Mouse (Mus musculus): ENCODE measurements around the gene Cntrl.

Gene Cntrl

DNA sequence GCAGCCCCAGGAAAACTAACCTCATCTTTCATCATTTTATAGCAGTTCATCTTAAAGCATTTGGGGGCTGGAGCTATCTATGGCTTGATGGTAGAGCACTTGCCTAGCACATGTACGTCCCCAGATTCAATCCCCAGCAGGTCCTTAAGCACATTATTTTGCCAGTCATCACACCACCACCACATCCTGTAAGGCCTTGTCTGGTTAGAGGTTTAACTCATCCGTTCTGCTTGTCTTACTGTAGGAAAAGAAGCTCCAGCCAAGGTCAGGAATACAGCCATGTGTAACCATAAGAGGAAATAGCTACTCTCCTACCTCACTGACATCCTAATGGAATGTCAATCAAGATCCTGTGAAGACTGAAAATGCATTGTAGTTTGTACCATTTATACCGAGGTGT, 68.9 kb downstream of the Cntrl start:
- peak; percentile 39 for DNase-seq

DNA sequence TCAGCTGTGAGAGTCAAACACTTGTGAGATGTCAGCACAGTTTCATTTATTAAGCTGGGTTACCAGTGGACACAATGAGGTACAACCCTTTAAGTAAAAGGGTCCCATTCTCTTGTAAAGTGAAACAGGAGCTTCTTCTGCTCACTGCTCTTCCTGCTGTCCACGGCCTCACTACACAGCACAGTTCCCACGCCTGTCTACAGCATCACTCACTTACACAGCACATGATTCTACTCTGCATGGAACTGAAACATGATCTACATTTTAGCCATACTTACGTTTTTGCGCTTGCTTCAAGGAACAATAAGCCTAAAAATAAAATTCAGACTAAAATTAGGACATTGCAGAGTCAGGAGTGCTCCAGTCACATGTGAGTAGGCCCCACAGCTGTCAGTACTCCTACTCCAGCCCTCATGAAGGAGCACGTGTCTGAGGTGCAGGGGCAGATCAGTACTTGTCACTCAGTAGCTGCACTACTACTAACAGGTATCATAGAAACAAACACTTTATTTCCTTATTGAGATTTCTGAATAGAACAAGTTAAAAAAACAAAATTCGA, 73.9 kb downstream of the Cntrl start:
- peak; percentile 93 for DNase-seq

DNA sequence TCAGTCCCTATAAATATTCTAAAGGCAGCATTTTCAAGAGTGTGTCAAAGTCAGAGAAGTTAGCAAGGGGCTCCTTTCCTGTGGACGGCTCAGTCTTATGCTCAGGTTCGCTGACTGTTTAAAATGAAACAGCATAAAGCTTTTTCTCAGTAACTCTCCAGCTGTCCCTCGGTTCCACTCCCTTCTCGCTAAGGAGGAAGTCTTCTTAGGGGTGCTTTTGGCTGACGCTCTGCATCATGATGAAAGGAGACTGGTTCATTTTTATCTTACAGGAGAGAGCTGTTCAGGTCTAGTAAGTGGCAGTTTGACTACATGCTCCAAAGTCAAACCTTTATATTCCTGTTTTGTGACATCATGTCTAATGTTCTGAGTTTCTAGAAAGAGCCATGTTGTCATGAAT, 79.6 kb downstream of the Cntrl start:
- DNase-seq = peak; percentile 58

DNA sequence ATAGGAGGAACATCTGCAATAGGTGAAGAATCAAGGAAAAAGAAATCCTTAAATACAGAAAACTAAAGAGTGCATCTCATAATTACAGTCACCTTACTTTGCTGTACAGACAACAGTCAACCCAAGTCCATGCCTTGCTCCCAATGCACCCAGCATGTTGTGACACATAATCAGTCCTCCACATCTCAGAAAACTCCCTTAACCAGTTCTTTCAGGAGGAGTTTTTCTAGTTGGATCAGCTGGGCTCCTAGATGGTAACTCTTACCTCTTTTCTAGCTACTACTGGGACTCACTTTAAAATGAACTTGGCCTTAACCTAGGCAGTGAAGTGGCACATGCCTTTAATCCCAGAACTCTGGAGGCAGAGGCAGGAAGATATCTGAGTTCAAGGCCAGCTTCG, 84.7 kb downstream of the Cntrl start:
- DNase-seq = peak; percentile 53

DNA sequence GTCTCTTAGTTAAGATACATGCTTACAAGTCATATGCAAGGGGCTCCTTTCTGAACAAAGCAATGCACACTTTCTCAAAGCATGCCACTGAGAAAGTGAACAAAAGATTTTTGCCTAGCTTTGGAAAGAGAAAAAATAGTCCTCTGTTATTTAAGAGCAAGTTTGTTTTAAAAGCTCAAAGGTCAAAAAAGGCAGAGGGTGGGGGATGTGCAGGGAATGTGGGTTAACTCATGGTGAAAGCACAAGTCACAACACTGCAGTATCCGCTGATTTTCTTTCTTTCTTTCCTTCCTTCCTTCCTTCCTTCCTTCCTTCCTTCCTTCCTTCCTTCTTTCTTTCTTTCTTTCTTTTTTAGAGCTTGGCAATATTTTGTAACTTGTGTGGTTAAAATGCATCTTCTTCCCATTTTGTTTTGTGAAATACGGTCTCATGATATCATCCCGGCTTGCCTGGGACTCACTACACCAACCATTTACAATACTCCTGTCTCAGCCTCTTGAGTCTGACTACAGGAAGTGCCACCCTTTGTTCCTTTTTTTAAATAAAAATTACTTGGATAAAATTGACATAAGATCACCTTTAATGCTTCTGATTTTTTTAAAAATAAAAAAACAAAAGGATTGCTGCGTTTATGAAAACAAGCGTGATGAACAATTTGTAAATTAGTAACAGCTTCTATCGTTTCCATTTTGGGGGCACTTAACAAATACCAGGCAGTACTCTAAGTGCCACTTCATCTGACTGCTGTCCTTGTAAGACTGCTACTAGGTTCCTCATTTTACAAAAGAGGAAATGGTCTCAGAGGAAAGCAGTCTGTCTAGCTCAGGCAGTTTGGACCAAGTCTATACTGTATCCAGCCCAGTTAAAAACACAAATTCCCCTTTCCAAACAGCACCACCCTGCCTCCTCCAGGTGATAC, 86.6 kb downstream of the Cntrl start:
- peak; percentile 86 for DNase-seq

DNA sequence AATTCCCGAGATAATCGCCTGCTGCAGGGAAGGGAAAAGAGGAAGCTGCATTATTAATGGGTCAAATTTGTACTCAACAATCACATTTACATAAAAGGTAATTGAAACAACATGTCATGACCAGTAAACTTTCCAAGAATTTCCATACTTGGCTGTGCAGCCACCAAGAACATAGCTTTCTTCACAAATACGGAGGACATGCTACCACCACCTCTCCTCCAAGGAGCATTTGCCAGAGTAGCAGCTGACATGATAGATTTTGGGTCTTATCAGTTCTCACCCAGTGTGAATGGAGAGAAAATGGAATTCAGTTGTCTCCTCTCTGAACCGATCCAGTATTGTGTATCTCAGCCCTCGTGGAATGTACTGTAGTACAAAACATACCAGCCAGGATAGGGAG, 90.2 kb downstream of the Cntrl start:
- DNase-seq = peak; percentile 88

DNA sequence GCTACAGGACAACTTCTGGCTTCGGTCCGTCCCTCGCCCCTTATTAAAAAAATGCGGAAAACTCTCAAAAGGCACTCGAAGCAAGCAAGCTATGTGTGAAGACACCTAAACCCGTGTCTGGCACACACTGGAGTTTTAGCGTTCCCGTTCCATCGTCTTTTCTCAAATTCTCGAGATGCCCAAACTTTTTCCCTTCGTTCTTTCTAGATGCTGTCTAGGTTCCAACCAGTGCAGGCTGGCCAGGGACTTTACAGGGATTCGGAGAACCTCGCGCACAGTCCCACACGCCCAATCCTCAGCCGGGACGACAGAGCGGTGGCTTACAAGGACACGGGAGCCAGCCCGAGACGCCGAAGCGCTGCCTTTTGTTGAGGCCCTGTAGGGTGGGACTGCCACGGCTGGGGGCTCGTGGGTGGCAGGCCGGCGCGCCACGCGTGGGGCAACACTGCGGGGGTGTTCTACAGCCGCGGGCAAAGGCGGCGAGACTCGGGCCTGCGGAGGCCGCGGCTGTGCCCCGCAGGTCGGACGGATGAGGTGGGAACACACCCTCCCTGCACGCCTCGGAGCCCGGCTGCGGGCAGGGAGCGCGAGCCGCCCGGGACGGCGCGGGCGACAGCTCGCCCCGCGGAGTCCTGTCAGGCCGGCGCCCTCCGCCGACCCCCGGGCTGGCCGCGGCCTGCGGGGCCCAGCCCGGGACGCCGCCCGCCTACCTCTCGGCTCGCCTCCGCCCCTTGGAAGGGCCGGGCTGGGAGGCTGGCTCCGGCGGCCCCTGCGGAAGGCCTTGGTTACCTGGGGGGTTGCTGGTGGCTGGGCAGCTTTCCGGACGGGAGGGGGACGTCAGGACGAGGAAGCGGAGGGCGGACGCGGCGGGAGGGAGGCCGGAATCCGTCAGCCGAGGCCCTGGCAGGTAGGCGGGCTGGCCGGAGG, 90.9 kb downstream of the Cntrl start:
- DNase-seq = no peak

DNA sequence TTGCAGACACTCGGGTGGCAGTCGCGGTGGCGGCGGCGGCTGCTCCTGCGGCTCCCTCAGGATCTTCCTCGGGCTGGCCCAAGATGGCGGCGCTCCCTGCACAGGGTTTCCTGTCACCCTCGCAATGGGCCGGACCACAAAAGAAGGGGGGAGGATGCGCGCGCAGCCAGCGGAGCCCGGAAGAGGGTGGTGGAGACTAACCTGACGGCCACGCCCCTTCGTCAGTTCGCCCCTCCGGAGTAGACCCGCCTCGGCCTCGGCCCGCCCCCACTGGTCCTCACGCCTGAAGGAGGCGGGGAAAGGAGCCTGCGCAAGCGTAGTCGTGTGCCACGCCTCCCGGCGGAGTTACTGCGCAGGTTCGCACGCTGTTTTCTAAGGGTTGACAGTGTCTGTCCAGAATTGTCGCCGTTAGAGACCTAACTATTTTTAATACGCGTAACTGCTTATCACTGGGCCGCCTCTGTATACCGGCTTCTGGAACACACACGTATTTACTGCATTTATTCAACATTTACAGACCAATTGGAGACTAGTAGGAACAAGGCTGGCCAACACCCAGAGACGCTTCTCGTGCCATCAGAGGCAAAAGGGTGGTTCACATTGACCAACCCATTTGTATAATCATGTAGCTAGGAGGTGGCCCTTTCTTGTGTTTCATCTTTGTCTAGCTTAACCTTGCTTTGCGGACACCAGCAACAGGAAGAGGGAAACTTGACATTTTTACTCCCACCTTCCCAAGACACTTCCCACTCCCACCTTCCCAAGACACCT, 91.8 kb downstream of the Cntrl start, which contains the start of gene Rab14:
Gene Rab14, minus strand, starts transcription at position 223 of the 771 bp plus-strand sequence.
- peak; percentile 100 for DNase-seq

DNA sequence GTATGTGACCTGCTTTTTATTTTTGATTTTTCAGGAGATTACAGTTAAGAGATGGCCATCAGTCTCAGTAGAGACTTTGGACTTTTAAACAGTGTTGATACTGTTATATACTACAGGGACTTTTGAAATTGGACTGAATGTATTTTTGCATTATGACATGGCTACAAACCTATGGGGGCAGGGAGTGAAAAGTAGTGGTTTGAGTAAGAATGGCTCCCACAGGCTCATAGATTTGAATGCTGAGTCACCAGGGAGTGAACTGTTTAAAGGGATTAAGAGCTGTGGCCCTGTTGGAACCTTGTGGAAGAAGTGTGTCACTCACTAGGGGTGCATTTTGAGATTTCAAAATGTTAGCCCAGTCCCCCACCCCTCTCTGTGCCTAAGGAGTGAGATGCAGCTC, 94.4 kb downstream of the Cntrl start:
- peak; percentile 67 for DNase-seq

DNA sequence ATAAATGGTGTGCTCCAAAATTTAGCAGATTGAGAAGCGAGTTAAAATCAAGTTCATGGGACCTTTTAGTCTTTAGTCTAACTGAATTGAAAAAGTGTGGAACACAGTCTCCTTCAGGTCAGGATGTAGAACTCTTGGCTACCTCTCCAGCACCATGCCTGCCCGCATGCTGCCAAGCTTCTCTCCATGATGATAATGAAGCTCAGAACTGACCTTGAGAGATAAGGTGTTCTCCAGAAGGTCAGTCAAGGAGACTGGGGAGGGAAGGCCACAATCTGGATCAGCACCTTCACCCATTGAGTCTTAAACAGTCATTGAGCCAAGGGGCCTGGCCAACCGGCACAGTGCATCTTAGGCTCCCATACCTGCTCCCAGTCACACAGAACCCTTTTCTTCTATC, 97.5 kb downstream of the Cntrl start:
- peak; percentile 91 for DNase-seq

DNA sequence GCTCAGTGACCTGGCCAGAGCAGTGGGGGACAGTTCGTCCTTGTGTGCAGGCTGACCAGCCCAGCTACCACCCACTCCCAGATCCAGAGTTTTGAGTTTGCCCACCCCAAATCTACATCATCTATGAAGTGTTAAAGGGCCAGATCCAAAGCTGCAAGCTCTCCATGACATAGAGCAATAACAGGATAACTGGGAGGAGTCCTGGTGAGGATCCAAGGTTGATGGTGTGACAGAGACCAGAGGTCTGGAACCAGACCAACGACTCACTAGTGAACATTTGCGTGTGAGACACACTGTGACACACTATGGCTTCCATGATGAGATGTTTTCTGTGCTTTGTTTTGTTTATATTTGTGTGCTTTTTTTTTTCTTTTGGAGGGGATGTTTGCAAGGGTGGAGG, 98.8 kb downstream of the Cntrl start:
- peak; percentile 67 for DNase-seq

DNA sequence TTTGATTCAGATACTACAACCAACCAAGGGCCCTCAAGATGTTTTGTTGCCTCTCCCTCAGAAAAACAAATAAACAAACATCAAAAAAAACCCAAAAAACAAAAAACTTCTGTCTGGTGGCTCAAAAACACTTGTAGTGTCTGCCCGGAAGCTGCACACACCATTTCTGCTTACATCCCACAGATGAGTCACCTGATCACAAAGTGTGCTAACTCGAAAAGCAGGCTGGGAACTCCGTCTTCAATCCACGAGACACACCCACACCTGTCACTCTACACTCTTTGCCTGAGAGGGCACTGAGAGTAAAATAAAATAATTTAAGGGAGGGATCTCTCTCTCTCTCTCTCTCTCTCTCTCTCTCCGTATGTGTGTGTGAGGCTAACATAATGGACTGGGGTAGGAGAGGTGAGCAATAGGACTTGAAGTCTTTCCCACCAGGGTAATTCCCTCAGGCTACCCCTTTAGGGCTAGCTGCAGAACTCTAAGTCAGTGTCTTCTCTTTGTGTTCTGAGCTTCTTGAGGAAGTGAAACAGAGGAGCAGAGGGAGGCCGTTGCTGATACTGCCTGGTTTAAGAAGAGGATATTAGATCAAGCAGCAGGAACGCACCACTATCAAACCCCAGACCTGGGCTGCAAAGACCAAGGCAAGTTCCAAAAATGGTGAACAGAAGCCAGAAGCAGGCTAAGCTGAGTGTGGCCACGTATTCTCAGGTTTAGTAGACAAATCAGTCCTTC, 99.8 kb downstream of the Cntrl start:
- DNase-seq = peak; percentile 91

DNA sequence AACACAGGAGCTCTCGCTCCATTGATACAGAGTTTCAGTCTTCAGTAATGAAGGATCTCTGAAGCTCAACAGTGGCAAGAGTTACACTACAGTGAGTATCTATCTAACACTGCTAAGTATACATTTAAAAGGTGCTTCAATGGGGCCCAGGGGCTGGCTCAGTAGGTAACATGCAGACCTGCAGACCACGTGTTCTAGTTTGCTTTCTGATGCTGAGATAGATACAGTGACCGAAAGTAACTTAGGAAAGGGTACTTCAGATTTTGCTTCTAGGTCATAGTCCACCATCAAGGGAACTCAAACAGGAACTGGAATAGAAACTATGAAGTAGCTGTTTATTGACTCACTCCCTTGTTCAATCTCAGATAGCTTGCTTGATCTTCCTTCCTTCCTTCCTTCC, 102.4 kb downstream of the Cntrl start:
- peak; percentile 43 for DNase-seq

DNA sequence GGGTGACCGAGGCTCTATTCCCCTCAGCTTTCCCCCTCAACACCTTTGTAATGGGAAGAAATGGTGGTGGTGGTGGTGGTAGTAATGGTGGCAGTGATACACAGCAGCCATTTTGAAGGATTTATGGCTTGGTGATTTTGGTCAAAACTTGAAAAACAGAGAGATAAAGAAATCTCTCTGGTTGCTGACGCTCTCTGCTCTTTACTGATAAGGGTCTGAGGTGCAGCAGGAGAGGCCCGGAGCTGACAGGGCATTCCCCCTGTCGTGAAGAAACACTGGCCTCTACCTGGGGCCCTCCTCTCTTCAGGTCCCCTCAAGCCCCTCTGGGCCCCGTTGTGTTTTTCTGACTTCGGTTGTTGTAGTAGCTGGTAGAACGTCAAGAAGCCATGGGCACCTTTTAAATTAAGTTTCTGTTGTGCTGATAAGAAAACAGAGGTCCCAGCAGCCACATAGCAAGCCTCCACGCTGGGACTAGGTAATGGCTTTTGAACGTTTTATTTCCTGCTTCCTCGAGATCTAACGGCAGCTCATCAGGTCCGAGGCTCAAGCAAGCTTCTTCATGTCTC, 104.1 kb downstream of the Cntrl start:
- peak; percentile 74 for DNase-seq

DNA sequence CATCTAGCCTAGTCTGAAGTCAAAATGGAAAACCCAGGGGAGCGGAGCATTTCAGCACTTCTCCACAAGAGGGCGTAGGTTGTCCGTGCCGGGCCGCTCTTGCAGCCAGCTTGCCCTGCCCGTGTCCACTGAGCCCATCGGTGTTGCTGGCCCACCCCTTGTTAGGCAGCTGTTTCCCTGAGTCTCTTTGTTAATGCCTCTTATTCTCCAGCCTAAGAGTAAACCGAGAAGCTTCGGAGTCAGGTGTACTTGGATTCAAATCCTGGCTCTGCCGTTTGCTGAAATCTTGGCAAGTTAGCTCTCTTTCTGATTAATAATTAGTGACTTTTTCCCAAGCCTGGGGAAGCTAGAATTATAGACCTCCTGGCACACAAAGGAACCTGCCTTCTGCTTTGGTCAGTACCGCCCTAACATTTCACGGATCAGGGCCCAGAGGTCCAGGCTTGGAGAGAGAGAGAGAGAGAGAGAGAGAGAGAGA, 105.6 kb downstream of the Cntrl start:
- DNase-seq = peak; percentile 95

DNA sequence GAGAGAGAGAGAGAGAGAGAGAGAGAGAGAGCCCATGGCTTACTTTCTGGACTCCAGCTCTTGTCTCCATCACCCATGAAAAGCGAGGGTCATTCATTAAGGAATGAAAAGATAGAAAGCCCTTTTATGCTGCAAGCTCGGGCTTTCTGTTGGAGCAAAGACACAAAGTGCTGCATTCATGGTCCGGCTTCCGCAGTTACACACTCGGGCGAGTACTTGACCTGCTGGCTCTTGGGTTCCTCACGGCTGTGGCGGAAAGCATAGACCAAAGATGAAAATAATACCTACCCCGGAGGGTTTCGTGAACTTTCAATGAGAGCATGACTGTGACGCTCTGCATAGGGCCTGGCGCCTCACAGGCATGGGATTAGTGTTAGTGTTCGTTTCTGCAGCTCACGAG, 106.1 kb downstream of the Cntrl start:
- DNase-seq = peak; percentile 63

DNA sequence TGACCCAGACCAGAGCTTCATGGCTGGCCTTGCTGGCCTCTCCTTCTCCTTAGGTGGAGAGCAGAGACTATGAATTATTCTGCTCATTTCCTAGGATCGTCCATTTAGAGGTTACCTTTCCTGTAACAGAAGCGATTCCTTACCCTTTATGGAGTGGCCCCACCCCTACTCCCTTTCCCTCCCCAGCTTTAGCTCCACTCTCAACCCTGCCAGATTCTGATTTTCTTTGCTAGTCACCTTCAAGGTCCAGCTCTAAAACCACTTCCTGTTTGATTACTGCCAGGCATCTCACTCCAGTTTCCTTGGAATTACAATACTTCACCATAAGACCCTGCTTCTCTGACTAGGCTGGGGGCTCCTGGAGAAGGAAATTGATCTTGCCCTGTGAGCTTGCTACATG, 107.4 kb downstream of the Cntrl start:
- no peak for DNase-seq

DNA sequence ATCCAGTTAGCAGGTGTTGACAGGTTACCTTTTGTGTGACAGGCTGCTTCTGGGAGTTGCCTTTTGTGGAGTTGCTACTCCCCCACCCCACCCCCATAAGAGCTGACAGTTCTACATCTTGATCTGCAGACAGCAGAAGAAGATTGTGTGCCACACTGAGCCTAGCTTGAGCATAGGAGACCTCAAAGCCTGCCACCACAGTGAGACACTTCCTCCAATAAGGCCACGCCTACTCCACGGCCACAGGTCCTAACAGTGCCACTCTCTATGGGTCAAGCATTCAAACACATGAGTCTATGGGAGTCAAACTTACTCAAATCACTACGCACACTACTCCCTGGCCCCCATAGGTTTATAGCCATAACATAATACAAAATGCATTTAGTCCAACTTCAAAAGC, 109.4 kb downstream of the Cntrl start:
- peak; percentile 83 for DNase-seq

DNA sequence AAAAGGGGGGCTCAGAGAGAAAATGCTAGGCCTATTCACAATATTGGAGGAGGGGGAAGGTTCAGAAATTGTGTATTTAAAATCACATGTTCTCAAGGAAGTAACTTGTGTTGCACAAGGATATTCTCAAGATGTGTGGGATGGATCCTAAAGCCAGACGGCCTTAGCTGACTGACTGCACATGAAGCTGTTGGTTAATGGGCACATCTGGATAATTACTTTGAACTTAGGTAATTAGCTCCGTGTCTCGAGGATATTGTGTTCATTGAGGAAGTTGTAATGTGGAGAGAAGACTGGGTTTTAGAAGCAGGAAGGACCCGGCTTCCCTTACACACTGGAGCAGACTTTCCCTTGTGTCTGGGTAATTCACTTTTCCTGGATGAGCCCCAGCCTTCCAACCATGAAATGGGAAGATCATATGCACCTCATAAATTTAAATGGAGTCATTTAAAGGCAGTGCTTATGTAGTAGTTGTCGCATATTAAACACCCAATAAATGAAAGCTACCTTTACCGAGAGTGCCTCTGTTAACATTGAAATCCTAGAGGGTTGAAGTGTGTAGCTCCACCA, 113.6 kb downstream of the Cntrl start:
- DNase-seq = no peak

DNA sequence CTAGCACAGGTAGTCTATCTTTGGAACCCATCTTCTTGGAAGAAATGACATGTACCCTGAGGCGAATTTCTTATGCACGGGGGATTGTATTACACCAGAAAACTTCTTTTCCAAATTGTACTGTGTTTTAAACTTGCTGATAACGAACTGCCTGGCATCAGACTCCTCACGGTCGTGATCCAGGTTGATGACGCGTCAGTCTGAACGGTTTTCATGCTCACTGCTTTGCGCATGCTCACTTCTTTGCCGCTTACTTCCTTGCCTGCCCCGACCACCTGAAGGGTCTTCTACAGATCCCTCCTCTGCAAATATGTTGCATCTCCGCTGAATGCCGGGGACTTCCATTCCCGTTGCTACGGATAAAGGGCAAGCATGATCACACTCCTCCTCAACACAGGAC, 115.0 kb downstream of the Cntrl start:
- no peak for DNase-seq

DNA sequence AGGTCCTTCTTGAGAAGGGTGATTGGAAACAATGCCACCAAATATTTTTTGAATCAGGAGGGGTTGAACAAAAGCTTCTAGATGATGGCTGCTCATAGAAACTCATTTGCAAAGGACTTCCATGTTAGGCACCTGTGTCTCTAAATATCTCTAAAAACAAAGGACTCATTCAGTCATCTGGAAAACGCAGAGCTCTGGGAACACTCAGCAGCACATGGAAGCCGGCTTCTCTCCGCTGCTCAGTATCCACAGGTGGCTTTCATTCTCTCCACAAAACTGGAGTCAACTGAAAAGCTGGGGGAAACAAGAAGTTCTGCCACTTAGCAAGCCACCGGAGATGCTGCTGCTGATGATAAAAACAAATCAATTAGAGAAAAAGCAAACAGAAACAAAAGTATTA, 118.9 kb downstream of the Cntrl start:
- no peak for DNase-seq
